Mouse (Mus musculus): ENCODE data around the gene Cyp46a1. TPM values are rescaled to one million over a fixed set of nuclear protein-coding genes. Genes with fewer than 3 reads are reported as not detected.

Gene Cyp46a1
- polyA plus RNA-seq, 1 experiment: 0.53 TPM

DNA sequence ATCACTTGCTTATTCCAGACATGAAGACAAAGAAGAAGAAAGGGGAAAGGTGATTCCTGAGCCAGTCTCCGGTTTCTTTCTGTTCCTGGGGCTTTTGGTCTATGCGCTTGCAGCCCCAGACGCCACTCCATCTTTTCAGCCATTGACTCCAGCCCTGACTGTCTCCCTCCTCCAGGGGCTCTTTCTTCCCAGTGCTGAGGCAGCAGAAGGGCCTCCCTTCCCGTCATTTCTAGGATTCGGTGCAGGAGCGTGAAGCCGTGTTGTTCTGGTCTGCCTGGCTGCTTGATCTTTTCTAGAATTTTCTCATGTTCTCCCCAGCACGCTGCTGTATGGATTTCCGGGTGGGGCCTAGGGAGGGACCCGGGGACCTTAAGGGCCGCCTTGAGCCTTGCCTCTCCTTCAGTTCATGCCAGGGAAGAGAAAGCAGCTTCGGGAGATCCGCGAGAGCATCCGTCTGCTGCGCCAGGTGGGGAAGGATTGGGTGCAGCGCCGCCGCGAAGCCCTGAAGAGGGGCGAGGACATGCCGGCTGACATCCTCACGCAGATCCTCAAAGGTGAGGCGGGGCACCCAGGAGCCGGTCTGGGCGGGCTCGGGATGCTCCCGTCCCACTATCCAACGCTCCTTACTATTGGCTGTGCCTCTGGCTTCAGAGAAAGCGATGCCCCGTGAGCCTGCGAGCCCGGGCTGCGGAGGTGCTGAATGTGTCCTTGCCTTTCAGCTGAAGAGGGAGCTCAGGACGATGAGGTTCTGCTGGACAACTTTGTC lies 18.4 kb downstream of the Cyp46a1 start:
- 17% methylated on average over 35 of the region's 35 CpGs for WGBS

DNA sequence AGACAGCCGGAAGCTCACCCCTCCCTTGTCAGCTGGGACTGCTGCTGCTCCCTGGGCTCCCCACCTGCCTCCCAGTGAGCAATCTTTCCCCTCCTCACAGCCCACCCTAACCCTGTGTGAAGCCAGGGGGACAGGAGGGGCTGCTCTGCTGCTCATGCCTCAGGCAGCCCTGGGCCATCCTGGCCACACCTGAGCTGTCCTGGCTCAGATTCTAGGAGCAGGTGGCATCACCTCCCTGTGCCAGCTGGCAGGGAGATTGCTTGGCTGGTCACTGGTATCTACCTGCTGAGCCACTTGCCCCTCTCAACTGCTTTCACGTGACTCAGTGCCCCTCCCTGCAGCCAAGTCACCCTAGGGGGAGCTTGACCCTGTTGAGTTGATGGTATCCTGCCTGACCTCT lies 20.1 kb downstream of the Cyp46a1 start:
- no peak for DNase-seq (ENCODE audit: low read depth, low spot score)
- WGBS: 68% methylated on average over 2 of the region's 2 CpGs

More for the DNA sequence above, 18.4 kb downstream of the Cyp46a1 start:
- no peak for DNase-seq (ENCODE audit: low read depth, low spot score)

DNA sequence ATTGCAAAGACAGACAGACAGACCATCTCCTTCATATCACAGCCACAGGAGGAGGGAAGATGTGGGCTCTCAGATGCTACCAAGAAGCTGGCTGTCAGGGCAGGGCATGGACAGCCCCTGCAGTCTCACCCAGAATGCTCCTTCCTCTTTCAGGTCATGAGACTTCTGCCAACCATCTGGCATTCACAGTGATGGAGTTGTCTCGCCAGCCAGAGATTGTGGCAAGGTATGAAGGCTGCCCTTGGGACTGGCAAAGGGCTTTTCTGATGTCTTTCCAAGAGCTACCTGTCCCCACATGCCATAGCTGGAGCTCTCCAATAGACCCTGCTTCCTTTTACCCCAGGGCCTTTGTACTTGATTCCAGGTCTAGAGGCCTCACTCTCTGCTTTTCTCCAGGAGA lies 21.1 kb downstream of the Cyp46a1 start:
- no peak for DNase-seq (ENCODE audit: low read depth, low spot score)
- WGBS: 59% methylated on average over 1 of the region's 1 CpGs

DNA sequence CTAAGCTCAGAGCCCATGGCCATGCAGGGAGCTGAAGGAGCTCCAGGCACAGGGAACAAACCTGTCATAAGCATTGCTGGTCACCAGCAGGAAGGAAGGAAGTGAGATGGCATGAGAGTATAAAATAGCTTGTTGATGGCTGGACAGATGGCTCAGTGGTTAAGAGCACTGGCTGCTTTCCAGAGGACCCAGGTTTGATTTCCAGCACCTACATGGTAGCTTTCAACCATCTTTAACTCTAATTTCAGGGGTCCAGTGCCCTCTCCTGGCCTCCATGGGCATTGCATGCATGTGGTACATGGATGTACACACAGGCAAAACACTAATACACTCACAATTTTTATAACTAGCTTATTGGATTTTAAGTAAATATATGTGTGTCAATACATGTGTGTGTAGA lies 21.8 kb downstream of the Cyp46a1 start:
- DNase-seq (ENCODE audit: low read depth, low spot score): no peak

DNA sequence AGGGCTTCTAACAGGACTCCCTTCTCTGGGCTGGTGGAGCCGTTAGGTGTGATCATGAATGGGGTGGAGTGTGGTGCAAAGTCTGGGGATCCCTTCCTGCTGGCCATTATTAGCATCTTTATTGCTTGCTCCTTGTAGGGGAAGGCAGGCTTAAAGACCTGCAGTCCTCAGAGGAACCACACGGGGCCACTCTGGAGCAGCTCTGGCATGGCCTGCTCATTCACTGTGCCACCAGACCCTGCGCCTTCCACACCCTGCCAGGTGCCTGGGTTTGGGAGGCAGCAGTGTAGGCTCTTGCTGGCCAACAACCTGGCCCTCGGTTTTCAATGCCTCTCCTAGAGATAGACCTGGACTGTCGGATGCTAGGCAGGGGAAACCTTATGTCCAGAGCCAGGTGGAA lies 29.6 kb downstream of the Cyp46a1 start:
- DNase-seq (ENCODE audit: low read depth, low spot score): peak; percentile 57
- WGBS: 2% methylated on average over 5 of the region's 5 CpGs

DNA sequence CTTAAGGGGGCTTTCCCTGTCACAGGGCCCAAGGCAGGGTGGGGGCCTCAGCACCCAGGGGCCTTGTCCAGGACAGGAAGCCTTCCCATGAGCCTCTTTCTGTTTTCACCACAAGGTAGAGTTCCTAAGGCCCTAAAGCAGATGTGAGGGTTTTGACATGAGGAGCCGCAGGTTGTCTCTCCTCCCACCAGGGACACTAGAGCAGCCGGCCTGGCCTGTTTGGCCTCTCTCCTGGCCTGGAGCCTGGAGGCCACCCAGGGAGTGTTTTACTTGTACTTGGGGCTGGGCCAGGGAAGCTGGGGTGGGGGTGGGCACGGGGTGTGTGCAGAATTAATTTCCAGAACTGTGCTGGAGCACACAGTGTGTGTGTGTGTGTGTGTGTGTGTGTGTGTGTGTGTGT lies 31.2 kb downstream of the Cyp46a1 start:
- DNase-seq (ENCODE audit: low read depth, low spot score): peak; percentile 27
- 13% methylated on average over 3 of the region's 3 CpGs for WGBS

DNA sequence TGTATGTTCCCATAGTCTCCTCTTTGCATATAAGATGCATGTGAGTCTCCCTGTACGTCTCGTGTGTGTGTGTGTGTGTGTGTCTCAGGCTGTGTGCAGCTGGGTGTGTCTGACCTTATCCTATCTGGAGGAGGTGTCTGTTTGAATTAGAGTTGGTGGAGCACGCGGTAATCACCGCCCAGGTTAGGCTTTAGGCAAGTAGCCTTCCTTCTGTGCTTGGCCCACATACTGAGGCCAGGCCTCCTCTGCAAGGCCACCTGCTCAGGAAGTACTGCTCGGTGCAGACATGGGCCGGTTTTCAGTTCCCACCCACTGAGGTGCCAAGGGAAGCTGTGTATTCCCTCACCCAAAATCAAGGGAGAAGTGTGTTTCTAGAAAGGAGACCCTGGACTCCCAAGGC lies 31.7 kb downstream of the Cyp46a1 start:
- WGBS: 24% methylated on average over 7 of the region's 7 CpGs
- DNase-seq (ENCODE audit: low read depth, low spot score): no peak

DNA sequence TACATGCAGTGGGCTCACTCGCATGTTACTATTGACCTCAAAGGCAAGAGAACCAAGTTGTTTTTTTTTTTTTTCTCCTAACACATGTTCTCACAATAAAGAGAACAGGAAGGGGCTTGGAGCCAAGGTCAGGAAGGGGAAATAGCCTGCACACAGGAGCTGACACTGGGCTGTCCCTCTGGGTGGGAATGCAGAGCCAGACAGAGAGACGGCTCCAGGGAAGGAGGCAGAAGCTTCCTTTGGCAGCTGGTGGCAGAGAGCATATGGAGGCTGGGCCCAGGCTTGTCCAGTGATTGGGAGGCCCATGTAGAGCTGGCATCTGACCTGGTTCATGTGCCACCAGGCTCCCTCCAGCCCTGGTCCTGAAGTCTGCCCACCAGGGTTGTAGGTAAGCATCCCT lies 33.7 kb downstream of the Cyp46a1 start:
- no peak for DNase-seq (ENCODE audit: low read depth, low spot score)
- 78% methylated on average over 2 of the region's 2 CpGs for WGBS

DNA sequence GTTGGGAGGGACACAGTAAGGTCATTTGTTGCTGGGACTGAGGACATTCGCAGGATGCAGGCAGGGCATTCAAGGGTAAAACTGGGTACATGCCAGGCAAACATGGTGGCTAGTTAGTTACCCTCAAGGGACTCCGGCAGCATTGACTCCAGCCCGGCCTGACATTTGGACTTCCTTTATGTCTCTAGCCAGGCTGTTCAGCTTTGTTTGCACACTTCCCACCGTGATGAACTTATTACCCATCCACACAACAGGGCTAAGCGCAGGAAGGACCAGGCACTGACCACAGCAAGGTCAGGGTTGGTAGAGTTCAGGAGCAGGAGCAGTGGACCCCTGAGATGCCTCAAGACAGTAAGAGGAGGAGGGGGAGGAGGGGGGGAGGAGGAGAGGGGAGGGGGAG lies 34.7 kb downstream of the Cyp46a1 start:
- 51% methylated on average over 5 of the region's 5 CpGs for WGBS
- DNase-seq (ENCODE audit: low read depth, low spot score): no peak

DNA sequence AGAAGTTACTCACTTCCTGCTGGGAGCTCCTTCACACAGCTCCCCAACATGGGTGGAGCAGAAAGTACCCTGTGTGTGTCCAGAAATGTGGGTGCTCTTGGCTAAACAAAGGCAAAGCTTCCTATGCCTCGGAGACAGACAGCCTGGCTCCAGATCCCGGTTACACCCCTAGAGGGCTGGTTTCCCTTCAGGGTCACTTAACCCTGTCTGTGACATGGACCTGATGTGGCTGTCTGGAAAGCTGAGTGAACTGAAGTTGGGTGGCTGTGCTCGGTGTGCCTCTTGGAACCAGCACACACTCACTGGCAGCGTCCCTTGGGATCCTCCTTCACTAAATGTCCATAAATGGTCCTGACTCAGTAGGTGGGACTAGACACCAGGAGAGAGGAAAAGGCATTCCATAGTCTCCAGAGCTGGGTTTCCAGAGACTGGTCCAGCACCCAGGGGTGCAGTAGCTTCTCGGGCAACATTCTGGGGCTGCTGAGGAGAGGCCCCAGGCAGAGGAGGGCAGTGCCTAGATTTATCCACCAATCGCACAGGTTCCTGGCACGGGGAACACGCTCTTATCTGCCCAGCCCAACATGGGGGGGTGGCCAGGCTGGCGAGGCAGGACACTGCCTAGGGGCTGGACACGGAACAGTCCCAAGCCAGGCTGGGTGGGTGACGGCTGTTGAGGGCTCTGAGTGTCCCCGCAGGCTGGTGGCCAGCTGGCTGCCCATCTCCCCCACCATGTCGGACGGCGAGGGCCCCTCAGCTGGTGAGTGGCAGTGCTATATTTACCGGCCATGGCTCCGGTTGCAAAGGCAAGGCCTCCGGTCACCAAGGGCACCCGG lies 36.6 kb downstream of the Cyp46a1 start, which contains the start of gene Eml1:
Eml1 (plus strand) TSS at position 362 of the 833 bp plus-strand sequence.
- DNase-seq (ENCODE audit: low read depth, low spot score): no peak
- WGBS: 43% methylated on average over 19 of the region's 19 CpGs

DNA sequence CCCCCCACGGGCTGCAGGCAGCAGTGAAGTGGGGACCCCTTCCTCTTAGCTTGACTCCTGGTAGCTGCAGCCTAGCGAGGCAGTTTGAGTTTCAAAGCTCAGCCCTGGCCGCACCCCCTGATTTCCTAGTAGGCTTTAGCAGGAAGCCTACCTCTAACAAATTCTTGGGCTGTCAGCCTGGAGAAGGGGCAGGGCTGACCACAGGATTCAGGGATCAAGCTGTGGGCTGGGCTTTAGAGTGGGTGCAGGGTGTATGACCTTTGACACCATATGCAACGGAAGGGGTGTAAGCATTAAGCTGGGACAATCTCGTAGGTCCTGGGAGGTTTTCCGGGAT lies 37.2 kb downstream of the Cyp46a1 start:
- 58% methylated on average over 6 of the region's 6 CpGs for WGBS
- no peak for DNase-seq (ENCODE audit: low read depth, low spot score)

DNA sequence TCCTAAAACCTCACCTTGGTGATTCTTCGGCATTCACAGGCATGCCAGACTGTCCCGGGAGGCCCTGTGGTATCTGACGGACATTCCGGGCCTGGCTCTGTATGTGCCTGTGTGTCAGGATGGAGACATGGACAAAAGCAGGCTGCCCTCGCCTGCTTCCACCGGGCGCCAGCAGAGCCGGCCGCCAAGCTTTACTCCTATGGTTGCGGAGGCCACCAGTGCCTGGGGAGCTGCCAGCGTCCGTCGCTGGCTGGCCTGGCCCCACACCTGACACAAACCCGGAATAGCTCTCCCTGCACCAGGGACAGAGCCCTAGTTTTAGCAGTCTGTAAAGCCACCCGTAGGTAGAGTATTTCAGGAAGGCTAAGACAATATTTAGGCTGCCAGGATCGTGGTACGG lies 38.1 kb downstream of the Cyp46a1 start:
- 82% methylated on average over 17 of the region's 17 CpGs for WGBS
- DNase-seq (ENCODE audit: low read depth, low spot score): no peak

DNA sequence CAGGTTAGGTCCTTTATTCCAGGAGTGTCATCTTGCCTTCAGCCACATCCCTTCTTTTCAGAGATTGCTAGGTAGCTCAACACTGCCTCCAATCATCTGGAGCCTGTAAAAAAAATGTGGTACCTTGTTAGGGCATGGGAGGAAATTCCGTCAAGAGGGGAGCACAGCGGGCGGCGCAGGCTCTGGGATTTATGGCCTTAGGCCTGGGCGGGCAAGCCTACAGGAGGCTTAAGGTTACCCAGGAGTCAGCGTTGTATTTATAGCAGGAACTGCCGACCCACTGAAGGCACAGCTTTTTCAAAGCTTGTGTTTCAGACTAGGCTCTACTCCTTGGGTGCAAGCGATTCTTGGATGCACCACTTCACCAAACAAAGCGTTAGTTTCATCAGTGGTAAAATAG lies 39.4 kb downstream of the Cyp46a1 start:
- WGBS: 61% methylated on average over 9 of the region's 9 CpGs
- DNase-seq (ENCODE audit: low read depth, low spot score): no peak

DNA sequence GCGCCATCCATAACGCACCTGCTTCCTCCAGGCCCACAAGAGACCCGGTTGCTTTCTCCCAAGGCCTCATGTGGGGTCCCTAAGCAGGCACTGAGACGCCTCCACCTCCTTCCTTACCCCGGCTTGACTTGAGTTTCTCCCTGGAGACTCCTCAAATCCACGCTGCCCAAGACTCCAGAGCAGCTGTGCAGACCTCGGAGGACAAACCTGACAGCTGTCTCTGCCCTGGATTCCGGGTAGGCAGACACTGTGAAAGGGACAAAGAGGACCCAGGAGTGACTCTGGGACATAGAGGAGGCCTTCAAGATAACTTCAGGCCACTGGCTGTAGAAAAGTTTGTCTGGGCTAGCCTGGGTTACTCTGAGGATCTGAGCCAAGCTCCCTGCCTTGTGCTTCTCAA lies 40.5 kb downstream of the Cyp46a1 start:
- DNase-seq (ENCODE audit: low read depth, low spot score): no peak
- 85% methylated on average over 8 of the region's 8 CpGs for WGBS

DNA sequence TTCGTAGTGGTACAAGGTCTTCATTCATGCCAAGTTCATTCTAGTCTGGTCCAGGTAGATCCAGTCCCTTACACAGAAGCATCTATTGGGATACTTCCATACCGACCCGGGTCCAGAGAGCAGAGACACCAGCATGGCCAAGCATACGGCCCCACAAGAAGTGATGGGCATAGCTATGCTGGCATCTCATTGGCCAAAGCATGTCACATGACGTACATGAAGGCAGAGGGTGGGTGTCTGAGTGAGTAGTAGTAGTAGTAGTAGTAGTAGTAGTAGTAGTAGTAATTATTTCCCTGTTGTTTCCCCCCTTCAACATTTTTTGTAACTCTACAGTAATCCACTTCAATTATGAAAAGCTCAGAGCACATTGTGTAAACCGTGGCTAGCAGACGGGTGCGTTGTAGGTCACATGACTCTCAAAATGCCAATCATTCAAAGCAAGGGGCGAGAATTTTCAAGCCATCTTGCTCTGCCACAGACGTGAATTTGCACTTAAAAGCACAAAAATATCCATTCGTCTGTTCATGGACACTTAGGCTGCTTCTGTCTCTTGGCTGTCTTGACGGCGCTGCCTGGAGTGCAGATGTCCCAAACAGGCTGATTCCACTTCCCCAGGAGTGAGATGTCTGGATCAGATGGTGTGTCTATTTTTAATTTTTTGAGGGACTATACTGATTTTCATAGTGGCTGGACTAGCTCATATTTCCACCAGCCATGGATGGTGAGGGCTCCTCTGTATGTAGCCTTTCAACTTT lies 44.4 kb downstream of the Cyp46a1 start:
- no peak for DNase-seq (ENCODE audit: low read depth, low spot score)
- 82% methylated on average over 13 of the region's 13 CpGs for WGBS

DNA sequence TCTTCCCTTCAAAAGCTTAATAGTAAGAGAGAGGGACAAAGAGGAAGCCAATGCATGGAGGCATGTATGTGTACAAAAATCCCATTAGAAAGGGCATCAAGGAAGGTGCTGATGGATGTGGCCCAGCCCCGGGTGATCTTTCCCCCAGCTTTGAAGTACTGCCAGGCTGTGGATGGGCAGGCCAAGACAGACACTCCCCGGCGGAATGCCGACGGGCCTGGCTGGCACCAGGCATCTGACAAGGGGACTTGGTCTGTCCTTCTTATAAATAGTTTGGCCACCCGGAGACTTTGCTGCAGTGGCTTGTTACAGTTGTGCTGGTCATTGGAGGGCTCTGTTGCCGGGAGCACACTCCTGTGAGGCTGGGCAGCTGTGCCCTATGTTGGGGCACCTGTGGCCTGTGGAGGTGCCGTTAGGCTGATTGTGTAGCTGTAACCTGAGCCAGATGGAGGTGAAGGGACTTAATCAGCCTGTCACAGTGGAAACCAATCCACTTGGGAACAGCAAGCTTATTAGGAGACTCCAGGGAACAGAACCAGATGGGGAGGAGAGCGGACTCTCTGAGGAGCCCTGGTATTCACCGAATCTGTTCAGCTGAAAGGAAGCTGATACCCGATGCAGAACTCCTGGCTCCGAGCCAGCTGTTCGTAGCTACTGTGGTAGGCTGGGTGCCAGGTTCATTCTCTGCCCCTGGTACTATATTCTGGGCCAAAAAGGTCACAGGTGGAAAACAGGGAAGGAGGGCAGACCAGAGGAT lies 52.5 kb downstream of the Cyp46a1 start:
- no peak for DNase-seq (ENCODE audit: low read depth, low spot score)
- 20% methylated on average over 13 of the region's 13 CpGs for WGBS

DNA sequence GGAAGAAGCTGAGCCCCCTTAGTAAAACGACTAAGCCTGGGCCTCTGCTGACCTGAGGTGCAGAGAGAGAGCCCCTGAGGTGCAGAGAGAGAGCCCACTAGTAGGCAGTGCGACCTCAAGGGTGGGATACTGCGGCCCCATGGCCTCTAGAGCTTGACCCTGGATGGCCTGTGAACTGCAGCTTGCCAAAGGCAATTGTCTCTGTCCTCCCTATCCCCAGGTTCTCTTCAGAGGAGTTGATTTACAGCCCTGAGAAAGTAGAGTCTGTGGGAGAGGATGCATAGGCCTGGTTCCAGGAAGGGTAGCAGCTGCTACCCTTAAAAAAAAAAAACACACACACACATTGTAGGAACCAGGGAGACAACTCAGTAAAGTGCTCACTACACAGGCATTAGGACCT lies 55.5 kb downstream of the Cyp46a1 start:
- 64% methylated on average over 3 of the region's 3 CpGs for WGBS
- DNase-seq (ENCODE audit: low read depth, low spot score): no peak

DNA sequence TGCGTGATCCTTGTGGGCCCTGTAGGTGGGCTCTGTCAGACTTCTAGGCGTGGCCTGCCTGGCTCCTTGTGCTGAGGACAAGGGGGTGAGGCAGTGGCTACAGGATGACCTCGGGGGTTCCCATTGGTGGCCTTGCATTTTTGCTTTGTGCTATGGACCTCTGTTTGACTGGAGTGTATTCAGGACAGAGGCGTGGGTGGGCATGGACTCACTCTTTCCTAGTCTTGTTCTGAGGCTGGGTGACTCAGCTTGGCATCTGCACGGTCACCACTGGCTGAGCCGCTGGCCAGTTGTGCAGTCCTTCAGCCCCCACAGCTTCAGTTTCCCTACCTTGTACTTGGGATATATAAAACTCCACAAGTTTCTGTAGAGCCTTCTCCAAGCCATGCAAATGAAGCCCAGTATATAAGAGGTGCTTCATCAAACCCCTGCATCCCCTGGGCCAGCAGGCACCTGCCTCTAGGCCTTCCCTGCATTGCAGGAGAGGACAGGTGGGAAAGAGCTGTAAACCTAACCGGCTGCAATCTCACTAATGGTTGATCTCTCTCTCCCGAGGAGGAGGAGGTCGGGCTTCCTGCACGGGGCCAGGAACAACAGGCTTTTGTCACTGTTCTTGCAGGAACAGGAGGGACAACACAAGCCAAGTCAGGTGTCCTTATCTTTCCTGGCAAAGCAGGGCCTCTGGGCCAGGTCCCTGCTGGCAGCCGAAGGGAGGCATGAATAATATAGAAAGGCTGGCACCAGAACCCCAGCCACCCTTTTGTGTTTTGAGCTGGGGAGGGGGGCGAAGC lies 58.3 kb downstream of the Cyp46a1 start:
- no peak for DNase-seq (ENCODE audit: low read depth, low spot score)
- 37% methylated on average over 12 of the region's 12 CpGs for WGBS

DNA sequence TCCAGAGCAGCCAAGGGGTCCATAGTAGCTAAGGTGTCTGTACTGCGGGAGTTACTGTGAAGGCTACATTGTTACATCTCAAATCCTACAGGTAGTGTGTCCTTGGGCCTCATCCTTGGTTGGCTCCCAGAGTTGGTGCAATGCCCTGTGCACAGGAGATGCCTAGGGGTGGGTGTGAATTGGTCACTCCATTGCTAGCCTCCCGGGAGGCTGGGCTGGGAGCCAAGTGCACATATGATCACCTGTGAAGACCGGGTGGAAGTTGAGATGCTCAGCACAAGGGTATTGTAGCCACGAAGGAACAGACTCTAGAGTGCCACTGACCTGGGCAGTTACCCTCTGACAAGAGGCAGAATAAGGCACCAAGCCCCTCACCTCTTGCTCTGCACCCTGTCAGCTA lies 58.9 kb downstream of the Cyp46a1 start:
- DNase-seq (ENCODE audit: low read depth, low spot score): no peak

More for the DNA sequence above, 58.9 kb downstream of the Cyp46a1 start:
- 20% methylated on average over 4 of the region's 4 CpGs for WGBS
